Mouse (Mus musculus) midbrain, embryonic 11.5 days (tissue): ENCODE measurements at regions not wholly inside any gene's neighbourhood (a gene's known extent, or its start where the extent isn't known, plus 50 kb on each side); places are given as distances from the start of the nearest gene placed in this dataset.
"Not testable (repeated sequence)": the region's sequence is repeated elsewhere in the genome, so short reads cannot be mapped to it uniquely, and the experiment has no call there.

ENCODE experiments used
- ATAC-seq: fragments of 200-750 bp; cut with Nextera tagmentation; 2 replicates; pipeline ENCODE4 v1.8.0; 2017; ENCODE audit warnings: moderate TSS enrichment, moderate library complexity; ENCODE audit not compliant: low FRiP score
- DNase-seq: peaks from one replicate; pipeline ENCODE4 v3.0.0; 2015; ENCODE audit warnings: low spot score; ENCODE audit errors: missing footprints
- H3K27ac ChIP-seq: fragments of 300-500 bp; sonication (generic); 2 replicates; pipeline ENCODE4 v1.5.1; 2014; ENCODE audit warnings: low read depth, low read length
- H3K27me3 ChIP-seq: fragments of 300-500 bp; sonication (generic); 2 replicates; pipeline ENCODE4 v1.6.1; 2014; ENCODE audit warnings: mild to moderate bottlenecking, low read length, moderate library complexity, mixed read lengths; ENCODE audit not compliant: control insufficient read depth, insufficient read depth
- H3K36me3 ChIP-seq: fragments of 300-500 bp; sonication (generic); 2 replicates; pipeline ENCODE4 v1.6.1; 2014; ENCODE audit warnings: mild to moderate bottlenecking, low read length, moderate library complexity, mixed read lengths; ENCODE audit not compliant: control insufficient read depth, insufficient read depth
- H3K4me1 ChIP-seq: fragments of 300-500 bp; sonication (generic); 2 replicates; pipeline ENCODE4 v1.6.1; 2014; ENCODE audit warnings: low read length; ENCODE audit not compliant: control insufficient read depth, insufficient read depth
- H3K4me2 ChIP-seq: fragments of 300-500 bp; sonication (generic); 2 replicates; pipeline ENCODE4 v1.6.1; 2014; ENCODE audit warnings: mild to moderate bottlenecking, moderate library complexity
- H3K4me3 ChIP-seq: fragments of 300-500 bp; sonication (generic); 2 replicates; pipeline ENCODE4 v1.5.1; 2014; ENCODE audit warnings: low read depth, low read length
- H3K9ac ChIP-seq: fragments of 300-500 bp; sonication (generic); 2 replicates; pipeline ENCODE4 v1.6.1; 2014; ENCODE audit warnings: low read length
- H3K9me3 ChIP-seq: fragments of 300-500 bp; sonication (generic); 2 replicates; pipeline ENCODE4 v1.6.1; 2016; ENCODE audit warnings: low read length; ENCODE audit not compliant: control insufficient read depth
- WGBS: fragments of 180-500 bp; shearing (Covaris S2); extraction: QIAGEN DNeasy Blood & Tissue Kit; methylation state at CpG from one replicate; pipeline ENCODE4 v1.1.7; 2014; 5-methylcytosine and 5-hydroxymethylcytosine counted together

DNA sequence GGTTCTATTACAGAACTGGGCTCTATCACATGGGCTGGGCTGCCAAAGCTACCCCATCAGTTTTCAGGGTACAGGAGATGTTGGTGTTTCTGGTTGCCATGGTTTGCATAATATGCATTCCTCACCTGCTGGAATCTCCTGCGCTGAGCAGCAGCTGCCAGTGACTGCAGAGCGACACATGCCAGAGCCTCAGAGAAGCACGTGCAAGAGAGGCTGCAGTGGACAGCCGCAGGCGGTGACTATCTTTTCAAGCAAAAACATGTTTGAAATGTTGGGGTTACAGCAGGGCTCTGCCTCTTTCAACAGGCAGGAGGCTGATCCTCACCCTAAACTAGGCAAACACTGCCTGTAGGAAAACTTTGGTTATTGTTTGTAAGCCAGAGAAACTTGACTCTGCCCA is 83.7 kb upstream of the Vav3 start:
- Histone ChIP-seq H3K4me3 (no peak overlapping the region), H3K9ac (no peak overlapping the region), H3K4me1 (no peaks in the 10 kb centered on the region), H3K27me3 (no peaks in the 10 kb centered on the region), H3K36me3 (no peaks in the 10 kb centered on the region), H3K4me2 (no peak overlapping the region), H3K9me3 (no peaks in the 10 kb centered on the region), H3K27ac (no peak overlapping the region)
- DNase-seq (no peak), ATAC-seq (no peak)
- 80% methylated on average over 5 of the region's 5 CpGs for WGBS

GRCm38 (mm10) chr3:109266947-109267346 is 73.5 kb upstream of the Vav3 start:
- not testable (repeated sequence) for DNase-seq, H3K4me3 ChIP-seq, H3K9me3 ChIP-seq, H3K27me3 ChIP-seq, H3K4me1 ChIP-seq, H3K36me3 ChIP-seq, H3K27ac ChIP-seq, ATAC-seq, H3K9ac ChIP-seq, H3K4me2 ChIP-seq
- WGBS: 78% methylated on average over 8 of the region's 8 CpGs

DNA sequence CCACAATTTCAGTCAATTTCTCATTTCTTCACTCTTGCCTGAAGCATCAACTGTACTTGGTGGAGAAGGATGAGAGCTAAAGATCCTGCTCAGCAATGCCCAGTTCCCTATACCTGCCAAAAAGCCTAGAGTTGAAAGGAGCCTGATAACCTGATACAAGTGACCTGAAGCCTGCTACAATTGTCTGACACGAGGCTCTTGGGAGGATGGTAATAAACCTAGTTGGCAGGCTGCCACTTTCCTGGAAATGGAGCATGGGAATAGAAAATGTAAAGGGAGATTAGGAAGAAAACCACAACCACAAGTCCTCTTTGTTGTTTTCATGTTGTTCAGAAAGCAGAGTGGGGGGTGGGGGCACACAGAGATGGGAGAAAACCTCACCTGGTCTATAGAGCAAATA is 69.7 kb upstream of the Vav3 start:
- Histone ChIP-seq H3K9ac (no peak overlapping the region), H3K4me3 (no peak overlapping the region), H3K27me3 (no peaks in the 10 kb centered on the region), H3K4me1 (peaks cover 2% of the 10 kb centered on the region; the same call in 1 of the 2 replicates), H3K27ac (no peak overlapping the region), H3K36me3 (no peaks in the 10 kb centered on the region), H3K9me3 (no peaks in the 10 kb centered on the region), H3K4me2 (no peak overlapping the region)
- 50% methylated on average over 1 of the region's 1 CpGs for WGBS
- DNase-seq: no peak
- no peak for ATAC-seq

GRCm38 (mm10) chr3:109273074-109273801 is 67.2 kb upstream of the Vav3 start:
- no peak overlapping the region for H3K9ac ChIP-seq
- ATAC-seq: peak; percentile 90
- no peak overlapping the region for H3K4me3 ChIP-seq
- WGBS: 28% methylated on average over 5 of the region's 5 CpGs
- DNase-seq: peak; percentile 84
- peak overlapping the region; percentile 27 for H3K27ac ChIP-seq
- peaks cover 2% of the 10 kb centered on the region; the same call in 1 of the 2 replicates for H3K4me1 ChIP-seq
- no peaks in the 10 kb centered on the region for H3K9me3 ChIP-seq
- no peaks in the 10 kb centered on the region for H3K27me3 ChIP-seq
- no peak overlapping the region for H3K4me2 ChIP-seq
- no peaks in the 10 kb centered on the region for H3K36me3 ChIP-seq

- Histone ChIP-seq H3K4me2 (no peak overlapping the region), H3K9ac (no peak overlapping the region), H3K27ac (0 out of 2 replicates have a peak overlapping the region, but pooled peaks have one; percentile 10), H3K9me3 (no peaks in the 10 kb centered on the region), H3K4me3 (no peak overlapping the region), H3K27me3 (no peaks in the 10 kb centered on the region), H3K4me1 (peaks cover 2% of the 10 kb centered on the region; the same call in 1 of the 2 replicates), H3K36me3 (no peaks in the 10 kb centered on the region)
- ATAC-seq: peak; percentile 46; the same call in 1 of the 2 replicates
- WGBS: 76% methylated on average over 4 of the region's 4 CpGs
- DNase-seq: no peak
Observed at GRCm38 (mm10) chr3:109273802-109274155, 66.7 kb upstream of the Vav3 start.

DNA sequence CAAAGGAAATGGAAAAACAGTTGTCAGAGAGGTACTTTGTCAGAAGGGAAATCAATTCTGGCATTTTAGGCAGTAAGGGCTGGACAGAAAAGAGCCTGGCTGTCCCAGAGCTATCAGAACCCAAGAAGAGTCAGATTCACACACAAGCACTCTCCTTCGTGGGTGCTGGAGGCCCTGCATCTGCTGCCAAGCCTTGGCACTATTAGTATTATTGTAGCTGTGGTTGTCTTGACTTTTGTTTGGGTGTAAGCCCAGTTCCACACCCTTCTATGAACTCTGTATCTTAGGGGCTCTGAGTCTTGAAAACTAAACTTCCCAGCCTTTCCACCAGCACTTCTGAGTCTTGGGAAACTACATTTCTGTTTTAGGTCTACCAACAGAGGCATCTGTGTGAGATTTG is 61.4 kb upstream of the Vav3 start:
- no peak overlapping the region for H3K4me2 ChIP-seq
- ATAC-seq: no peak
- WGBS: 52% methylated on average over 1 of the region's 1 CpGs

GRCm38 (mm10) chr3:109286590-109286989 is 53.9 kb upstream of the Vav3 start:
- Histone ChIP-seq H3K4me1 (no peaks in the 10 kb centered on the region), H3K27ac (no peak overlapping the region), H3K36me3 (no peaks in the 10 kb centered on the region), H3K4me2 (no peak overlapping the region), H3K9me3 (no peaks in the 10 kb centered on the region), H3K9ac (no peak overlapping the region), H3K4me3 (no peak overlapping the region), H3K27me3 (no peaks in the 10 kb centered on the region)
- peak; percentile 23 for DNase-seq
- 68% methylated on average over 1 of the region's 1 CpGs for WGBS
- no peak for ATAC-seq

More for the DNA sequence above, 61.4 kb upstream of the Vav3 start:
- Histone ChIP-seq H3K27me3 (no peaks in the 10 kb centered on the region), H3K9me3 (no peaks in the 10 kb centered on the region), H3K27ac (no peak overlapping the region), H3K4me1 (no peaks in the 10 kb centered on the region), H3K36me3 (no peaks in the 10 kb centered on the region), H3K4me3 (no peak overlapping the region), H3K9ac (no peak overlapping the region)
- no peak for DNase-seq
